Mouse (Mus musculus) kidney, adult 2 months (tissue): Measurements from ENCODE around the gene Creb5. TPM values are rescaled to one million over a fixed set of nuclear protein-coding genes. Genes with fewer than 3 reads are reported as not detected.

Experiments used
- DNase-seq: peaks from one replicate; pipeline ENCODE4 v3.0.0; 2021
- H3K27ac ChIP-seq: fragments of 200-500 bp; 2 replicates; pipeline ENCODE4 v1.5.1; 2012; ENCODE audit warnings: low read depth, low read length, control low read depth, inconsistent platforms; ENCODE audit not compliant: insufficient read depth
- H3K27me3 ChIP-seq: fragments of 200-500 bp; replicated peaks from 2 replicates; pipeline ENCODE4 v1.6.1; 2012; ENCODE audit warnings: mild to moderate bottlenecking, moderate library complexity, low read length, inconsistent platforms; ENCODE audit not compliant: control insufficient read depth, insufficient read depth
- H3K36me3 ChIP-seq: fragments of 200-500 bp; 2 replicates; pipeline ENCODE4 v1.6.1; 2012; ENCODE audit warnings: mild to moderate bottlenecking, moderate library complexity, low read length, inconsistent platforms; ENCODE audit not compliant: control insufficient read depth, insufficient read depth
- H3K4me1 ChIP-seq: fragments of 200-500 bp; 2 replicates; pipeline ENCODE4 v1.6.1; 2011; ENCODE audit warnings: low read length; ENCODE audit not compliant: control insufficient read depth, insufficient read depth
- H3K4me3 ChIP-seq: fragments of 200-500 bp; 2 replicates; pipeline ENCODE4 v1.5.1; 2011; ENCODE audit warnings: mild to moderate bottlenecking, low read depth, low read length, control low read depth; ENCODE audit not compliant: insufficient read depth
- CTCF ChIP-seq: fragments of 200-500 bp; conservative IDR thresholded peaks from 2 replicates; pipeline ENCODE4 v1.5.1; 2011; ENCODE audit warnings: low read depth, mild to moderate bottlenecking, control low read depth, low read length, moderate library complexity, mixed read lengths; ENCODE audit not compliant: insufficient read depth, insufficient read length
- POLR2A ChIP-seq: fragments of 200-500 bp; IDR thresholded peaks from one replicate; pipeline ENCODE4 v1.6.1; 2011; ENCODE audit warnings: low read depth, low read length, control low read depth
- WGBS: fragments of 180-500 bp; shearing (Covaris S2); methylation state at CpG from one replicate; pipeline ENCODE4 v1.1.7; 2018; 5-methylcytosine and 5-hydroxymethylcytosine counted together
- polyA plus RNA-seq: library from polyadenylated mRNA; depleted of rRNA; stranded (reverse); fragments of >200 nt; gene quantifications from 2 replicates; pipeline ENCODE4 v1.2.3, GENCODE M21; 2012

The Creb5 gene
- polyA plus RNA-seq, 1 experiment, result 0.67 TPM

DNA sequence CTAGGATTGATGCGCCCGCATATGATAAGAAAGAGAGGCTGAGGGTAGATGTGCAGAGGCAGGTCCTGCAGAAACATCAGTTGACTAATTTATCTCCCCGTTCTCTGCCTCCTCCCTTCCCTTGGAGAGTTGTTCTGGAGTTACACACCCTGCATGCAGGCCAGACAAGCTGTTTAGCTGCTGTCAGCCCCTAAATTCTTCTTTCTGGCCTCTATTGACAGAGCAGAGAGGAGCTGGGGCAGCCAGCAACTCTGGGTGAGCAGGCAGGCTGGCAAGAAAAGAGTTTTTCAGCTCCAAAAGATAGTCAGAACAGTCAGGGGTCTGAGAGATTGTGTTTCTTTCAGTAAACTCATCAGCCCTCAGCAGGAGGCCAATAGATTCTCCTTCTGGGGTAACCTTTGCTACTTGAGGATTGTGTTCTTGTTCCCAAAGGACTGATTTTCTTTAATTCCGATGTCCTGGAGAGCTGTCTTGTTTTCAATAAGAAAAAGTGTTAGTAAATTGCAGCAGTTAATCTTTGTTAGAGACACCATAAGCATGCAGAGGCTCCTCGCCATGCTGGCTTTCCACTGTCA is 230.4 kb downstream of the Creb5 start:
- Histone ChIP-seq H3K4me3 (no peak overlapping the region), H3K4me1 (no peaks in the 10 kb centered on the region), H3K27me3 (no peaks in the 10 kb centered on the region; the same call in 1 of the 2 replicates), H3K27ac (no peak overlapping the region), H3K36me3 (no peaks in the 10 kb centered on the region)
- DNase-seq, result no peak
- TF ChIP-seq POLR2A (no peak), CTCF (no peak)
- 77% methylated on average over 5 of the region's 5 CpGs for WGBS

DNA sequence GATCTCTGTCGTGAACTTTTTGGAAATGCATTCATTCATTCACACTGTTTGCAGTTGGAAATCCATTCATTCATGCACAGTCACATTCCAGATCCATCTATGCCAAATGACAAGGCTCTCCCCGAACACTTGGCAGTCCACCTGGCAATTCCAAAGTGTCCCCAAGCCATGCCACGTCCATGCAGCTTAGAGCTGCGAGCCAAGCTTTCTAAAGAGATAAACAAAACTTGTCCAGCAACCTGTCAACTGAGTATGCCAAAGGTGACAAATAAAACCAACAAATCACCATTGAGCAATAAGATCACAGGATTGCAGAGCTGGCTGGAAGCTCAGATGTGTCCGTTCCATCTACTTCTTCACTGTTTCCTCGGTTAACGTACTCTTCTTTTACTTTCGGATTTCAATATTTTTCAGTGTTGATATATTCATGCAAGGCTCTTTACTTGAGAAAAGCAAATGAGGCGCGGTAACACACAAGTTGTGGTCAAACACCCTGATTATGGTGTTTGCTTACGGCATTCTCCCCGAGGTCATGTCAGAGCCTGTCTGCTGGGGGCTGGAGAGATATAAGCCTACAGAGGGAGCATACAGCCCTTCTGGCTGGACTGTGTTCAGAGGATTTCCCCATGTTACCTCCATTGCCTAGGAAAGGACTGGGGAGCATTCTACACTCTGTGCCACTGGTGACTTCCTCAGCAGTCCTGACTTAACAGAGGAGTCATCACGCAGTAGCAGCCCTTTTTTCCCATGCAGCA is 236.8 kb downstream of the Creb5 start:
- Histone ChIP-seq H3K27ac (no peak overlapping the region), H3K4me3 (no peak overlapping the region), H3K27me3 (no peaks in the 10 kb centered on the region), H3K36me3 (no peaks in the 10 kb centered on the region), H3K4me1 (no peaks in the 10 kb centered on the region)
- TF ChIP-seq POLR2A (no peak), CTCF (no peak)
- WGBS, result 90% methylated on average over 13 of the region's 13 CpGs
- DNase-seq, result peak; percentile 2

DNA sequence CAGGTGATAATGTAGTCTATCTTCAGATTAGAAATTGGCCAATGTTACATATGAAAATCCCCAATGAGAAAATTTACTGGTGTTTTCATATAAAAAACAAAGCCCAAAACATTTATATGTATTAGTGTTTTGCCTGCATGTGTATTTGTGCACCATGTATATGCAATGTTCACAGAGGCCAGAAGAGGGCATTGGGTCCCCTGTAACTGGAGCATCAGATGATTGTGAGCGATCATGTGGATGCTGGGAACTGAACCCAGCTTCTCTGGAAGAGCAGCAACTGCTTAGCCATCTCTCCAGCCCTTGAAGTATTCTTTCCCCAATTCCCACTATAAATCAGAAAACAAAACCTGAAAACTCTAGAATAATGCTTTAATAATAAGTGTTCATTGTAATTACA is 239.4 kb downstream of the Creb5 start:
- H3K27me3 ChIP-seq, result no peaks in the 10 kb centered on the region
- 90% methylated on average over 1 of the region's 1 CpGs for WGBS
- H3K4me1 ChIP-seq, result no peaks in the 10 kb centered on the region
- H3K27ac ChIP-seq, result no peak overlapping the region
- no peak for DNase-seq
- H3K4me3 ChIP-seq, result no peak overlapping the region
- no peaks in the 10 kb centered on the region for H3K36me3 ChIP-seq
- TF ChIP-seq POLR2A, result no peak
- 0 out of 2 replicates have a peak, but pooled peaks have one; percentile 3 for TF ChIP-seq CTCF

DNA sequence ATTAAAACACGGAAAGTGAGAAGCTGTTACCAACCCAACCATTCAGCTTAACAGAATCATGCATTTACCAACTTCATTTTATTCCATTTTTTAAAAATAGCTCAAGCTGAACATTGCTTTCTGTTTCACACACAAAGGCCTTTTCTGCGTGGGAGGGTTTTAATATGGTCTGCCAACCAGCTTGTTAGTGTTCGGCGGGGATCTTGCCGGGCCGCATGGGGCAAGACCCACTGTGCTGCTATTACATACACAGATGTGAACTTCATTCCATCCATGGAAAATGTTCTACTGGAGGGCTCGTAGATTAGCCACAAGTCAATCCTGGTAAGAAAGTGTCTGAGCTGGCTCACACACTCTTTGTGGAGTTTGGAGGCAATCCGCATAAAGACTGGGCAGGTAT is 243.7 kb downstream of the Creb5 start:
- Histone ChIP-seq H3K36me3 (no peaks in the 10 kb centered on the region), H3K27ac (no peak overlapping the region), H3K4me1 (no peaks in the 10 kb centered on the region), H3K27me3 (no peaks in the 10 kb centered on the region), H3K4me3 (no peak overlapping the region)
- DNase-seq, result no peak
- TF ChIP-seq CTCF, result no peak
- no peak for TF ChIP-seq POLR2A
- 76% methylated on average over 8 of the region's 8 CpGs for WGBS

DNA sequence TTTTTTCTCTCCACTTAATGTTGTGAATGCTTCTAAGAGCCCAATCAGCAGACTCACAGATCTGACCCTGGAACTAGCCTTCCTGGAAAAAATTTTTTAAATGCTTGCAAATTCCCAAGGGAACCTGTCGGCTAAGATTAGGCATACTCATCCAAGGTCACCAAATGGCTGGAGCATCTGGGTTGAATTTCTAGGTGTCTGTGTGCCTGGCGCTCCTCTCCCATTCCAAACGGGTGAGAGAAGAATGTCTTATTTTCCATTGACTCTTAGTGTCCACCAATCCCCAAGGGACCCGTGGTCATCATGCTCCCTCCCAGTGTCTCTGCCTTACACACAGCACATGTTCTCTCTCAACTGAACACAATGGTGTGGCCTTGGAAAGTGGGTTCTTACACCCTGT is 244.4 kb downstream of the Creb5 start:
- WGBS, result 87% methylated on average over 4 of the region's 4 CpGs
- H3K36me3 ChIP-seq, result no peaks in the 10 kb centered on the region

DNA sequence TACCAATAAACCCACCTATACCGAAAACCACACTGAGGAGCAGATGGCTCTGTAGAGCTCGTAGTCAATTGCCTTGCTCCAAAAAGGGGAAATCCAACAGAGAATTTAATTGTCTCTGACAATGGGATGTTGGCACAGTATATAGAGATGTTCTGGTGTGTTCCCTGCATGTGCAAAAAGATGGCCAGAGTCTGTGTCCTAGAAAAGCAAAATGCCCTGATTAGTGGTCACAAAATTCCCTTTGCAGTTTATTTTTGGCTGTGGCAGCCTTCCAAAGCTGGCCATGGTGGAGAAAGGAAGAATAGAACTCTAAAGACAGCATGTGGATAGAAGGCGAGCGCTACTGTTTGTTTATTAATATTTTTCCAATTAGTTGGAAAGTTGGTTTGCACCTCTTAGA is 250.5 kb downstream of the Creb5 start:
- Histone ChIP-seq H3K4me3 (no peak overlapping the region), H3K27ac (no peak overlapping the region), H3K36me3 (no peaks in the 10 kb centered on the region), H3K27me3 (no peaks in the 10 kb centered on the region), H3K4me1 (no peaks in the 10 kb centered on the region)
- no peak for TF ChIP-seq CTCF
- no peak for TF ChIP-seq POLR2A
- 96% methylated on average over 4 of the region's 4 CpGs for WGBS
- DNase-seq, result no peak

More for the DNA sequence above, 244.4 kb downstream of the Creb5 start:
- no peak for DNase-seq
- no peak overlapping the region for H3K4me3 ChIP-seq
- no peak overlapping the region for H3K27ac ChIP-seq
- H3K4me1 ChIP-seq, result no peaks in the 10 kb centered on the region
- H3K27me3 ChIP-seq, result no peaks in the 10 kb centered on the region
- TF ChIP-seq POLR2A, result no peak
- TF ChIP-seq CTCF, result no peak

DNA sequence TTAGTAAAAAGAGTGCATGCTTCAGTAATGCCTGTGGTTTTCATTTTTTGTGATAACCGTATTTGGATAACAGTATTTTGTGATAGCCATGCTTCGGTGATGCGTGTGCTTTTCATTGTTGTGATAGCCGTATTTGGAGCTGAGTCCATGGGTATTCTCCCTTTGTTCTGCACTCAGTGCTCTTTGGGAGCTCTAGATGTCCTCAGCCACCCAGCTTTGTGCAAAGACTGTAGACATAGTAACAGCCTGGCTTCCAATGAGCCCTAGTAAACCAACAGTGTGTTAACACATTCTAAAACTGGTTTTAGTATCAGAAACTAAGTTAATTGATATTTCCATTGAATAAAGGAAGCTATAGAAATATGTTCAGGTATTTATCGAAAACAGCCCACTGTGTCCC is 254.7 kb downstream of the Creb5 start:
- Histone ChIP-seq H3K27ac (no peak overlapping the region), H3K36me3 (no peaks in the 10 kb centered on the region), H3K4me1 (no peaks in the 10 kb centered on the region), H3K27me3 (no peaks in the 10 kb centered on the region), H3K4me3 (no peak overlapping the region)
- 84% methylated on average over 5 of the region's 5 CpGs for WGBS
- TF ChIP-seq CTCF, result no peak
- no peak for TF ChIP-seq POLR2A
- no peak for DNase-seq
